Mouse (Mus musculus) heart, embryonic 14.5 days (tissue): ENCODE measurements at regions not wholly inside any gene's neighbourhood (a gene's known extent, or its start where the extent isn't known, plus 50 kb on each side); places are given as distances from the start of the nearest gene placed in this dataset.

ENCODE experiments used
- ATAC-seq: fragments of 200-750 bp; cut with Nextera tagmentation; 2 replicates; pipeline ENCODE4 v1.8.0; 2017; ENCODE audit warnings: low read depth, moderate TSS enrichment; ENCODE audit not compliant: insufficient number of reproducible peaks, insufficient read depth, low FRiP score
- H3K27ac ChIP-seq, 2 experiments: fragments of 200-500 bp in 1 of 2; fragments of 300-500 bp in 1 of 2; sonication (generic) in 1 of 2; replicated peaks in 1 of 2; 2 replicates each; pipeline ENCODE4 v1.5.1; 2012 to 2014; ENCODE audit warnings: low read depth in 2 of 2, low read length in 2 of 2, control low read depth in 1 of 2, mild to moderate bottlenecking in 1 of 2, mixed read lengths in 1 of 2; ENCODE audit not compliant: control insufficient read depth in 1 of 2, insufficient read depth in 1 of 2
- H3K27me3 ChIP-seq: fragments of 300-500 bp; sonication (generic); 2 replicates; pipeline ENCODE4 v1.6.1; 2014; ENCODE audit warnings: mild to moderate bottlenecking, low read length, control low read depth; ENCODE audit not compliant: control insufficient read depth, insufficient read depth
- H3K36me3 ChIP-seq: fragments of 300-500 bp; sonication (generic); 2 replicates; pipeline ENCODE4 v1.6.1; 2014; ENCODE audit warnings: mild to moderate bottlenecking, control low read depth, low read length, mixed read lengths; ENCODE audit not compliant: control insufficient read depth, insufficient read depth
- H3K4me1 ChIP-seq, 2 experiments: fragments of 200-500 bp in 1 of 2; fragments of 300-500 bp in 1 of 2; sonication (generic) in 1 of 2; 2 replicates each; pipeline ENCODE4 v1.6.1; 2012 to 2014; ENCODE audit warnings: low read length in 2 of 2, control low read depth in 1 of 2, mixed read lengths in 1 of 2; ENCODE audit not compliant: control insufficient read depth in 2 of 2, insufficient read depth in 2 of 2
- H3K4me2 ChIP-seq: fragments of 300-500 bp; sonication (generic); 2 replicates; pipeline ENCODE4 v1.6.1; 2014; ENCODE audit warnings: mild to moderate bottlenecking, low read length
- H3K4me3 ChIP-seq, 2 experiments: fragments of 200-500 bp in 1 of 2; fragments of 300-500 bp in 1 of 2; sonication (generic) in 1 of 2; 2 replicates each; pipeline ENCODE4 v1.5.1; 2012 to 2014; ENCODE audit warnings: low read length in 2 of 2, mild to moderate bottlenecking in 2 of 2, control low read depth in 1 of 2, low read depth in 1 of 2, moderate library complexity in 1 of 2; ENCODE audit not compliant: control insufficient read depth in 1 of 2, insufficient read depth in 1 of 2
- H3K9ac ChIP-seq: fragments of 300-500 bp; sonication (generic); 2 replicates; pipeline ENCODE4 v1.6.1; 2014; ENCODE audit warnings: mild to moderate bottlenecking, low read length
- H3K9me3 ChIP-seq: fragments of 300-500 bp; sonication (generic); 2 replicates; pipeline ENCODE4 v1.6.1; 2016; ENCODE audit warnings: low read length, control low read depth; ENCODE audit not compliant: control insufficient read depth
- WGBS: fragments of 180-500 bp; shearing (Covaris S2); extraction: QIAGEN DNeasy Blood & Tissue Kit; methylation state at CpG from one replicate; pipeline ENCODE4 v1.1.7; 2014; 5-methylcytosine and 5-hydroxymethylcytosine counted together

GRCm38 (mm10) chr16:58068654-58069271 lies 314.2 kb upstream of the Col8a1 start:
- Histone ChIP-seq H3K4me1 (no peaks in the 10 kb centered on the region), H3K4me3 (no peak overlapping the region), H3K27me3 (no peaks in the 10 kb centered on the region), H3K36me3 (no peaks in the 10 kb centered on the region), H3K9ac (no peak overlapping the region), H3K27ac (no peak overlapping the region), H3K4me2 (no peak overlapping the region), H3K9me3 (no peaks in the 10 kb centered on the region)
- WGBS, result 56% methylated on average over 3 of the region's 3 CpGs
- no peak for ATAC-seq

GRCm38 (mm10) chr16:58072441-58072840 lies 317.9 kb upstream of the Col8a1 start:
- 80% methylated on average over 3 of the region's 3 CpGs for WGBS
- H3K36me3 ChIP-seq, result no peaks in the 10 kb centered on the region
- H3K9me3 ChIP-seq, result no peaks in the 10 kb centered on the region
- no peaks in the 10 kb centered on the region for H3K27me3 ChIP-seq
- H3K9ac ChIP-seq, result no peak overlapping the region
- no peak overlapping the region for H3K4me2 ChIP-seq
- H3K4me1 ChIP-seq, result no peaks in the 10 kb centered on the region
- H3K27ac ChIP-seq, result no peak overlapping the region
- H3K4me3 ChIP-seq, result no peak overlapping the region
- no peak for ATAC-seq

GRCm38 (mm10) chr16:58100351-58100750 lies 307.9 kb upstream of the Dcbld2 start:
- WGBS, result 86% methylated on average over 4 of the region's 4 CpGs
- no peak for ATAC-seq

GRCm38 (mm10) chr16:58110452-58110851 lies 297.8 kb upstream of the Dcbld2 start:
- H3K9ac ChIP-seq, result no peak overlapping the region
- H3K4me1 ChIP-seq, result no peaks in the 10 kb centered on the region
- H3K36me3 ChIP-seq, result no peaks in the 10 kb centered on the region
- 64% methylated on average over 1 of the region's 1 CpGs for WGBS
- H3K4me2 ChIP-seq, result no peak overlapping the region
- no peaks in the 10 kb centered on the region for H3K27me3 ChIP-seq
- ATAC-seq, result no peak
- no peak overlapping the region for H3K27ac ChIP-seq
- H3K4me3 ChIP-seq, result no peak overlapping the region
- no peaks in the 10 kb centered on the region for H3K9me3 ChIP-seq

More at GRCm38 (mm10) chr16:58100351-58100750, 307.9 kb upstream of the Dcbld2 start:
- Histone ChIP-seq H3K27me3 (no peaks in the 10 kb centered on the region), H3K4me3 (no peak overlapping the region), H3K9ac (no peak overlapping the region), H3K36me3 (no peaks in the 10 kb centered on the region), H3K27ac (no peak overlapping the region), H3K9me3 (no peaks in the 10 kb centered on the region), H3K4me1 (no peaks in the 10 kb centered on the region), H3K4me2 (no peak overlapping the region)

GRCm38 (mm10) chr16:58126086-58126485 lies 282.2 kb upstream of the Dcbld2 start:
- H3K9ac ChIP-seq, result no peak overlapping the region
- ATAC-seq, result no peak
- no peaks in the 10 kb centered on the region for H3K4me1 ChIP-seq
- no peaks in the 10 kb centered on the region for H3K9me3 ChIP-seq
- H3K27me3 ChIP-seq, result no peaks in the 10 kb centered on the region
- 69% methylated on average over 1 of the region's 1 CpGs for WGBS
- H3K4me3 ChIP-seq, result no peak overlapping the region
- H3K4me2 ChIP-seq, result no peak overlapping the region
- no peaks in the 10 kb centered on the region for H3K36me3 ChIP-seq
- H3K27ac ChIP-seq, result no peak overlapping the region

GRCm38 (mm10) chr16:58136144-58136905 lies 271.9 kb upstream of the Dcbld2 start:
- ATAC-seq, result no peak
- Histone ChIP-seq H3K4me1 (no peaks in the 10 kb centered on the region), H3K27me3 (no peaks in the 10 kb centered on the region), H3K9ac (no peak overlapping the region), H3K9me3 (no peaks in the 10 kb centered on the region), H3K4me3 (no peak overlapping the region), H3K27ac (no peak overlapping the region), H3K36me3 (no peaks in the 10 kb centered on the region), H3K4me2 (no peak overlapping the region)
- WGBS, result 82% methylated on average over 12 of the region's 12 CpGs

GRCm38 (mm10) chr16:58136979-58137378 lies 271.3 kb upstream of the Dcbld2 start:
- WGBS, result 87% methylated on average over 7 of the region's 7 CpGs
- no peaks in the 10 kb centered on the region for H3K27me3 ChIP-seq
- H3K36me3 ChIP-seq, result no peaks in the 10 kb centered on the region
- H3K4me1 ChIP-seq, result no peaks in the 10 kb centered on the region
- H3K27ac ChIP-seq, result no peak overlapping the region
- H3K9me3 ChIP-seq, result no peaks in the 10 kb centered on the region
- no peak overlapping the region for H3K4me3 ChIP-seq
- H3K4me2 ChIP-seq, result no peak overlapping the region
- no peak for ATAC-seq
- H3K9ac ChIP-seq, result no peak overlapping the region
